Mouse (Mus musculus) urinary bladder, postnatal 0 days (tissue): ENCODE data around the gene B3gat3. TPM values are rescaled to one million over a fixed set of nuclear protein-coding genes. Genes with fewer than 3 reads are reported as not detected.

ENCODE experiments used
- microRNA-seq: library from miRNA; unstranded; fragments of <30 nt; microRNA quantifications from one replicate; pipeline ENCODE4, GENCODE M21; 2016
- polyA plus RNA-seq: library from polyadenylated mRNA; unstranded; fragments of >200 nt; fragmentation: Nextera tagmentation; extraction: Ambion mirVana; gene quantifications from 2 replicates; pipeline ENCODE4 v1.2.1, GENCODE M21; 2015

The B3gat3 gene
- polyA plus RNA-seq, 1 experiment from 2014 or later, result 24.5 TPM

Small RNAs within 50 kb of the gene (microRNA-seq; reads per million reads assigned to microRNA genes)
- gene Mir5136, result not detected

Other genes starting within 250 kb of the B3gat3 start
- gene Slc3a2, start 197.0 kb upstream of the B3gat3 start, polyA plus RNA-seq, result 91.8 and 105 TPM in 2 replicates
- gene Wdr74, start 184.5 kb upstream of the B3gat3 start, polyA plus RNA-seq, result 53.3 and 53.8 TPM in 2 replicates
- gene 1700092M07Rik, start 179.7 kb upstream of the B3gat3 start, polyA plus RNA-seq, result 0.46 and 1.1 TPM in 2 replicates
- 78.0 and 83.1 TPM in 2 replicates for gene Stx5a, start 179.0 kb upstream of the B3gat3 start, polyA plus RNA-seq
- gene Nxf1, start 163.3 kb upstream of the B3gat3 start, polyA plus RNA-seq, result 59.7 and 64.4 TPM in 2 replicates
- gene Tmem223, start 149.4 kb upstream of the B3gat3 start, polyA plus RNA-seq, result 119 and 130 TPM in 2 replicates
- gene Tmem179b, start 145.9 kb upstream of the B3gat3 start, polyA plus RNA-seq, result 60.2 and 82.2 TPM in 2 replicates
- gene Taf6l, start 134.0 kb upstream of the B3gat3 start, polyA plus RNA-seq, result 10.3 and 11.8 TPM in 2 replicates
- gene Polr2g, start 121.8 kb upstream of the B3gat3 start, polyA plus RNA-seq, result 86.5 and 92.5 TPM in 2 replicates
- 2.0 and 2.7 TPM in 2 replicates for gene Zbtb3, start 117.8 kb upstream of the B3gat3 start, polyA plus RNA-seq
- 22.0 and 26.5 TPM in 2 replicates for gene Ttc9c, start 101.0 kb upstream of the B3gat3 start, polyA plus RNA-seq
- gene Hnrnpul2, start 100.4 kb upstream of the B3gat3 start, polyA plus RNA-seq, result 3.1 and 3.3 TPM in 2 replicates
- gene AC129217.1, start 90.6 kb upstream of the B3gat3 start, polyA plus RNA-seq, result not detected in 2 replicates
- gene Bscl2, start 82.9 kb upstream of the B3gat3 start, polyA plus RNA-seq, result 45.3 and 49.0 TPM in 2 replicates
- gene Gng3, start 81.2 kb upstream of the B3gat3 start, polyA plus RNA-seq, result 0.31 and 0.96 TPM in 2 replicates
- gene Lrrn4cl, start 69.6 kb upstream of the B3gat3 start, polyA plus RNA-seq, result 9.4 and 10.6 TPM in 2 replicates
- gene Ubxn1, start 48.9 kb upstream of the B3gat3 start, polyA plus RNA-seq, result 166 and 171 TPM in 2 replicates
- 49.7 and 50.5 TPM in 2 replicates for gene Uqcc3, start 39.5 kb upstream of the B3gat3 start, polyA plus RNA-seq
- 34.0 and 39.1 TPM in 2 replicates for gene Lbhd1, start 36.6 kb upstream of the B3gat3 start, polyA plus RNA-seq
- not detected in 2 replicates for gene Gm49403, start 36.4 kb upstream of the B3gat3 start, polyA plus RNA-seq
- gene 1810009A15Rik, start 31.5 kb upstream of the B3gat3 start, polyA plus RNA-seq, result 43.6 and 48.9 TPM in 2 replicates
- not detected in 2 replicates for gene Gm49416, start 31.4 kb upstream of the B3gat3 start, polyA plus RNA-seq
- 17.3 and 17.5 TPM in 2 replicates for gene Ints5, start 27.4 kb upstream of the B3gat3 start, polyA plus RNA-seq
- 33.1 and 33.2 TPM in 2 replicates for gene Ganab, start 22.3 kb upstream of the B3gat3 start, polyA plus RNA-seq
- gene Rom1, start 9.0 kb downstream of the B3gat3 start, polyA plus RNA-seq, result 3.6 and 4.3 TPM in 2 replicates
- gene Eml3, start 9.2 kb downstream of the B3gat3 start, polyA plus RNA-seq, result 22.1 and 22.6 TPM in 2 replicates
- gene Mta2, start 21.5 kb downstream of the B3gat3 start, polyA plus RNA-seq, result 63.5 and 67.4 TPM in 2 replicates
- 13.0 and 13.9 TPM in 2 replicates for gene Tut1, start 33.5 kb downstream of the B3gat3 start, polyA plus RNA-seq
- gene Eef1g, start 46.7 kb downstream of the B3gat3 start, polyA plus RNA-seq, result 257 TPM in 2 replicates
- 99.1 and 107 TPM in 2 replicates for gene Ahnak, start 68.9 kb downstream of the B3gat3 start, polyA plus RNA-seq
- gene Scgb1a1, start 167.6 kb downstream of the B3gat3 start, polyA plus RNA-seq, result 0.30 TPM in 1 of 2 replicates, not detected in the other
- 7.1 and 7.4 TPM in 2 replicates for gene Asrgl1, start 215.3 kb downstream of the B3gat3 start, polyA plus RNA-seq